Mouse (Mus musculus) forebrain, embryonic 15.5 days (tissue): ENCODE results near the gene Zfp784. TPM values are rescaled to one million over a fixed set of nuclear protein-coding genes. Genes with fewer than 3 reads are reported as not detected.
"Not testable (repeated sequence)": the region's sequence is repeated elsewhere in the genome, so short reads cannot be mapped to it uniquely, and the experiment has no call there.

ENCODE experiments used
- ATAC-seq: fragments of 200-750 bp; cut with Nextera tagmentation; replicated peaks from 2 replicates; pipeline ENCODE4 v1.8.0; 2017; ENCODE audit warnings: mild to moderate bottlenecking, moderate TSS enrichment, moderate library complexity
- H3K27ac ChIP-seq: fragments of 300-500 bp; sonication (generic); replicated peaks from 2 replicates; pipeline ENCODE4 v1.5.1; 2015; ENCODE audit warnings: mild to moderate bottlenecking, inconsistent platforms
- H3K27me3 ChIP-seq: fragments of 300-500 bp; sonication (generic); 2 replicates; pipeline ENCODE4 v1.6.1; 2015; ENCODE audit warnings: inconsistent platforms
- H3K36me3 ChIP-seq: fragments of 300-500 bp; sonication (generic); 2 replicates; pipeline ENCODE4 v1.6.1; 2015; ENCODE audit warnings: mild to moderate bottlenecking, inconsistent platforms
- H3K4me1 ChIP-seq: fragments of 300-500 bp; sonication (generic); 2 replicates; pipeline ENCODE4 v1.6.1; 2015; ENCODE audit warnings: inconsistent platforms
- H3K4me2 ChIP-seq: fragments of 300-500 bp; sonication (generic); replicated peaks from 2 replicates; pipeline ENCODE4 v1.6.1; 2015; ENCODE audit warnings: mild to moderate bottlenecking, inconsistent platforms
- H3K4me3 ChIP-seq: fragments of 300-500 bp; sonication (generic); 2 replicates; pipeline ENCODE4 v1.5.1; 2015; ENCODE audit warnings: mild to moderate bottlenecking, inconsistent platforms
- H3K9ac ChIP-seq: fragments of 300-500 bp; sonication (generic); replicated peaks from 2 replicates; pipeline ENCODE4 v1.6.1; 2015; ENCODE audit warnings: mild to moderate bottlenecking, inconsistent platforms
- H3K9me3 ChIP-seq: fragments of 300-500 bp; sonication (generic); 2 replicates; pipeline ENCODE4 v1.6.1; 2016; ENCODE audit warnings: inconsistent platforms
- WGBS: fragments of 180-500 bp; shearing (Covaris S2); methylation state at CpG from one replicate; pipeline ENCODE4 v1.1.7; 2015; ENCODE audit warnings: mixed read lengths; 5-methylcytosine and 5-hydroxymethylcytosine counted together
- polyA plus RNA-seq: library from polyadenylated mRNA; unstranded; fragments of >200 nt; fragmentation: Nextera tagmentation; extraction: Ambion mirVana; gene quantifications from 2 replicates; pipeline ENCODE4 v1.2.1, GENCODE M21; 2015

Gene Zfp784
- polyA plus RNA-seq: 7.8 and 8.5 TPM in 2 replicates

DNA sequence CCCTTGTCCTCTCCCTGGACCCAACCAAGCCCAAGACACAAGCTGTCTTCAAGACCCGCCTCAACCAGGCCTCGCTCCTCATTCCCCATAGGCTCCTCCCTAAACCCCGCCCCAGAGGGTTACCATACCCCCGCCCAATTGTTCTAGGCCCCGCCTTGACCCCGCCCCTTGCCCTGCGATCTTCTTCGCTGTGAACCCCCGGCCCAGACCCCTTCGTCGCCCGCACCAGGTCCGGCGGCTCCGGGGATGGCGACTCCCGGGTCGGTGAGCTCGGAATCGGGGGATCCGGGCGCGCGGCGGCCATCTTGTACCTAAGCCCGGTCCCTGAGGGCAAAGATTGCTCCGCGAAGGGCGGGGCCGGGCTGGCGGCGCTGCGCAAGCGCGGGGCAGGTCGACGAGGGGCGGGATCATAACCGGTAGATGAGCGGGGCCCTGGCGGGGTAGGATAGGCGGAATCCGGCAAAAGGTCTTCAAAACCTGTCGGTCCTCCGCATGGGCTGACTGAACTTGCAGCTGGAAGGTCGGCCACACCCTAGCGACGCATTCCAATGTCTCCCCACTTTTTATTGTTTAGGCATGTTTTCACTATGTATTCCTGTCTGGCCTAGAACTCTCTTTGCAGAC is at the start of gene Zfp784:
Gene Zfp784, minus strand, starts transcription at position 338 of the 624 bp plus-strand sequence.
- Histone ChIP-seq H3K27me3 (no peaks in the 10 kb centered on the region), H3K4me1 (peaks cover 22% of the 10 kb centered on the region), H3K9ac (peak within 1 kb of the TSS; percentile 87), H3K9me3 (no peaks in the 10 kb centered on the region), H3K4me2 (peak within 1 kb of the TSS; percentile 58), H3K4me3 (peak within 1 kb of the TSS; percentile 96), H3K27ac (peak within 1 kb of the TSS; percentile 98), H3K36me3 (peaks cover 31% of the 10 kb centered on the region)
- WGBS: under 1% methylated on average over 48 of the region's 48 CpGs
- peak; percentile 97 for ATAC-seq

DNA sequence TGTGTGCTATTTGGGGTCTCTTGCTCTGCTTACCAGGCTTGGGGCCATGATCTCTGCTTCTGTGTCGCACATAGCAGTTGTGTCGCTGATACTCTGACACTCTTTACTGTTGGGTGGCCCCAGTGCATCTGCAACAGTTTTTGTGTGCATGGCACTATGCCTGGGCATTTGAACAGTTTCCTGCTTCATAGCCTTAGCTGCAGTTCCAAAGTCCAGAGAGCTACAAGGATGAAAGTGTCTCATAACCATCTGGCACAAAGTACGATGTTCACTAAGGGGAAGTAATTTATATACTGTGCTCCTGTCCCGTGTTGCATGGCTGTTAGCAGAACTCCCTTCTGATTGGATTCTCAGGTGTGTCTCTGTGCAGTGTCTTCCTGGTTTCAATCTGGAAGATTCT is 49.6 kb upstream of the Zfp784 start:
- no peak for ATAC-seq
- H3K4me1 ChIP-seq: peaks cover 8% of the 10 kb centered on the region
- H3K27me3 ChIP-seq: no peaks in the 10 kb centered on the region
- H3K9ac ChIP-seq: no peak overlapping the region
- no peaks in the 10 kb centered on the region for H3K9me3 ChIP-seq
- H3K36me3 ChIP-seq: peaks cover 36% of the 10 kb centered on the region
- no peak overlapping the region for H3K27ac ChIP-seq
- WGBS: 89% methylated on average over 4 of the region's 4 CpGs
- H3K4me2 ChIP-seq: no peak overlapping the region
- H3K4me3 ChIP-seq: no peak overlapping the region

DNA sequence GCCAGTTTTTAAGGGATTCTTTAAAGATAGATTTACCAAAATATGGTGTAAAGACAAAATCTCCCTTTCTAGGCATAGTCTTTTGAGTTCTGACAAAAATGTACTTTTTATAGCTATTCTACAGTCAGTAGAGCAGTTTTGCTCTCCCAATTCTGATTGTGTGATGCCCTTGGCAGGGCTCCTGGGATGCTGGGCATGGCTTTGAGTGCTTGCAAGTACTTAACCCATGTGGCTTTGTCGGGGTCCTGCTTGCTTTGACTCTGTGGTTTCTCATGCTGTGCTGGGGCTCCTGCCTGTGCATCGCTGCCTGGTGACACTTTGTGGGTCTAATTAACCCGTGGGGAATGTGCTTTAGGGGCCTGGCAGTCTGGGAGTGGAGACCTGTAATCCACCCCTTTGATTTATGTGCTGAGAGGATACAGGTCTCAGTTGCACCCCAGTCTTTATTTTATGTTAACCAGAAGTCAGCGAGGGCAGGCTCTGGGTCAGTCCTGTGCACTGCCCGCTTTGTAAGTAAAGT is 48.7 kb upstream of the Zfp784 start:
- Histone ChIP-seq H3K27me3 (no peaks in the 10 kb centered on the region), H3K4me1 (peaks cover 15% of the 10 kb centered on the region), H3K27ac (no peak overlapping the region), H3K36me3 (peaks cover 29% of the 10 kb centered on the region), H3K9ac (no peak overlapping the region), H3K4me3 (no peak overlapping the region), H3K4me2 (no peak overlapping the region), H3K9me3 (no peaks in the 10 kb centered on the region)
- 76% methylated on average over 5 of the region's 5 CpGs for WGBS
- no peak for ATAC-seq

DNA sequence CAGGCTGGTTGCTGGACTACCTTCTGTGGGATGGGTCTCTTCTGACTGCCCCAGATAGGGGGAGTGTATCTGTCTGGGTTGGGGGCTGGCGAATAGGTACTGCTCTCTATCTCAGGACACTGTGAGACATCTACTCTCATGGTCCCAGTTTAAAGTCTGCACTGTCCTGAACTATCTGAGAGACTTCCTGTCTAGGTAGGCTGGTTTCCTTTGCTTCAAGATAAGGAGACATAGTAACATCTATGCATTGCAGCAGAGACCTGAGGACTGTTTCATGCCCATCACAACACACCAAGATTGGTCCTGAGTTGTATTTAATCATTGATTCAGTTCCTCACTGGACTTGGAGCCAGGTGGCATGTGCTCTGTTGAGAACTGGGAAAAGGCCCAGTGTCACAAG is 47.3 kb upstream of the Zfp784 start:
- Histone ChIP-seq H3K9me3 (no peaks in the 10 kb centered on the region), H3K4me3 (no peak overlapping the region), H3K4me2 (no peak overlapping the region), H3K27me3 (no peaks in the 10 kb centered on the region), H3K36me3 (peaks cover 19% of the 10 kb centered on the region), H3K4me1 (peaks cover 29% of the 10 kb centered on the region), H3K27ac (no peak overlapping the region), H3K9ac (no peak overlapping the region)
- 94% methylated on average over 1 of the region's 1 CpGs for WGBS
- no peak for ATAC-seq

DNA sequence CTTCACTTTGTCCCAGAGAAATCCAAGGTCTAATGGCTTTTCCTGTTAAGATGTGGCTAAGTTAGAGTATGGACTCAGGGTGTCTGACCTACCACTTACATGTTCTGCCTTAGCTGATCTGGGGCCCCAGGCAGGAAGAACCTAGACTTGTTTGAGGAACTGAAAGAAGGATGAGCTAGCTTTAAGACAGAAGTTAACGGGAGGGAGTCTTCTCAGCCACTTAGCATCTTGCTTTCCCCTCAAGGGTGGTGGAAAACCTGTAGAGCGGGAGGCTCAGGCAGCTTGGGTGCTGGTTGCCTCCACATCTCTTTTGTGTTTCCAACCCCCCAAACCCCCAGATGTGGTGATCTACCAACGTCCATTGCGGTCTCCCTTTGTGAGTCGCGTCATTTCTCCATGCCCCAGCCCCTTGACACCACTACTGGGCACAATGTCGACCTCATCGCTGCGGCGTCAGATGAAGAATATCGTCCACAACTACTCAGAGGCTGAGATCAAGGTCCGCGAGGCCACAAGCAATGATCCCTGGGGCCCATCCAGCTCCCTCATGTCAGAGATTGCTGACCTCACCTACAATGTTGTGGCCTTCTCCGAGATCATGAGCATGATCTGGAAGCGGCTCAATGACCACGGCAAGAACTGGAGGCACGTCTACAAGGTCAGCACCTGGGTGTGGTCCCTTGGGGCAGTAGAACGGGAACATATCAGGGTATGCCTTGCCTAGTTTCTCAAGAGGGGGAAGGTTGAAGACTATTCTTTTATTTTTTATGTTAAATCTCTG is 45.3 kb upstream of the Zfp784 start:
- Histone ChIP-seq H3K4me3 (no peak overlapping the region), H3K27me3 (no peaks in the 10 kb centered on the region), H3K4me1 (peaks cover 31% of the 10 kb centered on the region), H3K4me2 (no peak overlapping the region), H3K36me3 (peaks cover 24% of the 10 kb centered on the region), H3K9me3 (no peaks in the 10 kb centered on the region), H3K27ac (no peak overlapping the region), H3K9ac (no peak overlapping the region)
- no peak for ATAC-seq
- 95% methylated on average over 18 of the region's 18 CpGs for WGBS

DNA sequence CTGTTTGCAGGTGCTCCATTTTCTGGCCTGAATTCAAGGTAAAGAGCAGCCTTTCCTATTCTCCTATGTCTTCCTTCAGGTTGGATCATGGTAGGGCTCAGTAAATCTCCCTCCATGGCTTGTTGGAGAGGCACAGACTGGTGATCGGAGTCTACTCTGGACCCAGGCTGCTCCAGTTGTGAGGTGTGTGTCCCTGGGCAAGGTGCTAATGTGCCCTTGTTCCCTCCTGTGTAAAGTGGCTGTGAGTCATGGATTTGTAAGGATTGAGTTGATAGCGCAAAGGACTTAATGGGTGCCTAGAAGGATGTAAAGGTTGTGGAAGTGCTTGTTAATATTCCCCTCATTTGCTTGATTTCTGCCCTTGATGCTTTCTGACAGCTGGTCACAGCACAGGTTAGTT is 43.7 kb upstream of the Zfp784 start:
- Histone ChIP-seq H3K9ac (no peak overlapping the region; the same call in 1 of the 2 replicates), H3K27ac (no peak overlapping the region), H3K4me1 (peaks cover 31% of the 10 kb centered on the region), H3K9me3 (no peaks in the 10 kb centered on the region), H3K4me3 (no peak overlapping the region), H3K27me3 (no peaks in the 10 kb centered on the region), H3K4me2 (peak overlapping the region; percentile 64; the same call in 1 of the 2 replicates), H3K36me3 (peaks cover 39% of the 10 kb centered on the region)
- 100% methylated on average over 2 of the region's 2 CpGs for WGBS
- no peak for ATAC-seq

DNA sequence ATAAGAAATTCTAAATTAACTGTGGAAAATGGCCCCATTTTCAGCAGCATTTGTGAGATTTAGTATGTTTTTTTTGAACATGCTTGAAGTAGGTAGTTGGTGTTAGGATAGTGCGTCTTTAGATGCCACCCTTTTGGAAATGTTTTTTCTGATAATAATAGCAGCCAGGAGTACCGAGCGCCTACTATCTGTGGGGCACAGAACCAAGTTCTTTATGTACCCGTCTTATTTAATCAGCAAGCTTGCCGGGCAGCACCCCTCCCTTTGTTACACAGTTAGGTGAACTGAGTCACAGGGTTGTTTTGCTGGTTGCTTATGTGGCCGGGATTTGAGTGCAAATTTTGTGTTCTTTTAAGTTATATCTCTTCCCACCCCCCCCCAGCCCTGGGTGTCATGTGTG is 43.0 kb upstream of the Zfp784 start:
- Histone ChIP-seq H3K27ac (no peak overlapping the region), H3K27me3 (no peaks in the 10 kb centered on the region), H3K36me3 (peaks cover 46% of the 10 kb centered on the region), H3K4me2 (peak overlapping the region; percentile 64), H3K4me1 (peaks cover 31% of the 10 kb centered on the region), H3K9me3 (no peaks in the 10 kb centered on the region), H3K9ac (peak overlapping the region; percentile 96; the same call in 1 of the 2 replicates), H3K4me3 (peak overlapping the region; percentile 98)
- 70% methylated on average over 6 of the region's 6 CpGs for WGBS
- no peak for ATAC-seq

DNA sequence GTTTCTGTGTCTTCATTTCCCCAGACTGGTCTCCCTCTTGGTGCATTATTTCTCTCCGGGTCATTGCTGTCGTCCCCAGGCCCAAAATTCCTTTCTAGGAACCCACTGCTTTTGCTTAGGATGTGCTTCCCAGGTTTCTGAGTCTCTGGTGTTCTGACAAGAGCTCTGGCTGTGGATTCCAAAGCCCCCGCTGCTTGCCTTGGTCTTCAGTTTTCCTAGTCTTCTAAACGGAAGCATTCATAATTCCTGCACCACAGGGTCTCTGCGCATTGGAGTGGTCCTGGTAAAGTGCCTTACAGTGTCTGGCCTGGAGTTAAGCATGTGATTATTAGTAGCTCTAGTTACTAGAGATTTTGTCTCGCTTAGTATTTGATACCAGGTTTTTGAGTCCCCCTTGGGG is 42.6 kb upstream of the Zfp784 start:
- WGBS: 20% methylated on average over 6 of the region's 6 CpGs
- Histone ChIP-seq H3K9ac (peak overlapping the region; percentile 96), H3K4me3 (peak overlapping the region; percentile 98), H3K36me3 (peaks cover 49% of the 10 kb centered on the region), H3K4me2 (peak overlapping the region; percentile 64), H3K27ac (peak overlapping the region; percentile 87), H3K4me1 (peaks cover 31% of the 10 kb centered on the region), H3K27me3 (no peaks in the 10 kb centered on the region), H3K9me3 (no peaks in the 10 kb centered on the region)
- no peak for ATAC-seq

DNA sequence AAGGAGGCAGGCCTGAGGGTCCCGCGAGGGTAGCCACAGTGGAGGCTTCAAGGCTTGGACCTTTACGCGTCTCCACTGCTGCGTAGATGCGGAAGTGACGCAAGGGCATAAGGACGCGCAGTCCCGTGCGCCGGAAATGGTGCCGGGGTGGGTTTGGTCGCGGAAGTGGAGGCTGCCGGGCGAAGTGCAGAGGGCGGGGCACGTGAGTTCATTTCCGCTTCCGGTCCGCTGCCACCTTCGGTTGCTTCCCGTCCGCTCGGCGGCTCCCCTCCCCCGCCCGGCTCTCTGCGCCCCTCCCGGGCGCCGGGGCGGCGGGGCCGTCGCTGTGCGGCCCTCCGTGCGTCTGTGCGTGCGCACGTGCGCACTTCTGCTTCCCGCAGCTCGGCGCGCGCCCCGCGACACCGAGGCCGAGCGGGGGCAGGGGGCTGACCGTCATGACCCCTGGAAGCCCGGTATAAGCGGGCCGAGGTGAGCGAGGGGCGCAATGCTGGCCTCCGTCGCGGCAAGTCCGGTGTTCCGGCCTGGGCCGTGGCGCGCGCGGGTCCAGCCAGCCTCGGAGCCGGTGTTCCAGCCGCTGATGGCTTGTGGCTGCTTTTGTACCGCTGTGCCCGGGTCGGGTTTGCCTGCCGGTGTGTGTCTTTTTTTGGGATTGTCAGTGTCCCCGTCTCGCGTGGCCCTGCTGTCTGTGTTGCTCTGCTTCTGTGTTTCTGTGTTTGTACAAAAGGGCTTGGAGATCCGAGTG is 41.9 kb upstream of the Zfp784 start, which contains the start of gene Epn1:
Gene Epn1, plus strand, starts transcription at position 226 of the 742 bp plus-strand sequence.
- peak; percentile 98 for ATAC-seq
- under 1% methylated on average over 81 of the region's 81 CpGs for WGBS
- no peaks in the 10 kb centered on the region for H3K9me3 ChIP-seq
- peak within 1 kb of the TSS; percentile 87 for H3K27ac ChIP-seq
- H3K9ac ChIP-seq: peak within 1 kb of the TSS; percentile 96
- peak within 1 kb of the TSS; percentile 98 for H3K4me3 ChIP-seq
- peaks cover 50% of the 10 kb centered on the region for H3K36me3 ChIP-seq
- peak within 1 kb of the TSS; percentile 64 for H3K4me2 ChIP-seq
- peaks cover 31% of the 10 kb centered on the region for H3K4me1 ChIP-seq
- H3K27me3 ChIP-seq: no peaks in the 10 kb centered on the region

DNA sequence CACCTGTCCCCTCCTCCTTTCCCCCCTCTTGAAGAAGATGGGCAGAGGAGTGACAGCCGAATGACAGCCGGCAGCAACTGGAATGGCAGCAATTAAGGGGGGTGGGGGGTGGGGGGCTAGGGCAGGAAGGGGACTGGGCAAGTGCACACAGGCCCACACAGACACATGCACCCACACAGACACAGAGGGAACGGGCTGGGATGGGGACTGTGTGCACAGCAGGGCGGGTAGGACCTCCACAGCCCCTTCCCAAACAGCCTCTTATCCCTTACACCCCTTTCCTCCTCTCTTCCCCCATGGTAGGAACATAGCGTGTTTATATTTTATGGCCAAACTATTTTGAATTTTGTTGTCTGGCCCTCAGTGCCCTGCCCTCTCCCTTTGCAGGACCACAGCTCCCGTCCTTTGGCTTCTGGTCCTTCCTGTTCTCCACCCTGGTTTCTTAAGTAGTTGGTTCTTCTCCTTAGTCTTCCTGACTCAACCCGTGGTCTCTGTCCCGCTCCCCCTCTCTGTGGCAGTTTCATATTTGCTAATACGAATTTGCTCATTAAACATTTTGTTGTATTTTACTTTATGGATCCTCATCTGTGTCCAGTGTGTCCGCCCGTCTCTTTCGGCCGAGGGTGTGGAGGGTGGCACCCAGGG is 41.2 kb upstream of the Zfp784 start:
- peaks cover 54% of the 10 kb centered on the region for H3K36me3 ChIP-seq
- 53% methylated on average over 10 of the region's 13 CpGs for WGBS
- peak; percentile 50 for ATAC-seq
- peak overlapping the region; percentile 96; the same call in 1 of the 2 replicates for H3K9ac ChIP-seq
- H3K4me2 ChIP-seq: peak overlapping the region; percentile 64
- H3K9me3 ChIP-seq, H3K27me3 ChIP-seq: not testable (repeated sequence)
- H3K27ac ChIP-seq: peak overlapping the region; percentile 87
- H3K4me1 ChIP-seq: peaks cover 31% of the 10 kb centered on the region
- peak overlapping the region; percentile 98 for H3K4me3 ChIP-seq

DNA sequence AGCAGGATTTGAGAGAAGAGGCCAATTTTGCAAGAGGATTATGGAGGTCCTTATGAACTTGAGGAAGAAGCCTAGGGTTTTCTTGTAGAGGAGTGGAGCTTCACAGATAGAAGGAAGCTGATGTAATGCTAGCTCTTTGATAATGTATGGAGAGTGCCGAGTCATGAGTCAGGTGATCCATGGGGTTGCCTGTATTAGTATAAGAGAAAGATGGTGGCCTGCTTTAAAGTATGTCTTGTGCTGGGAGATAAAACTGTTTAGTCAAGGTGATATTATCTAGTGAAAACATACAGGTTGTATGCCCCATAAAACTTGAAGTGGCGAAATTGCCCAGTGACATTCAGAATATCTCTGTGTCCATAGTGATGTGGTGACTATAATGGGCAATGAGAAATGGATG is 38.7 kb upstream of the Zfp784 start:
- H3K27ac ChIP-seq: no peak overlapping the region
- no peaks in the 10 kb centered on the region for H3K27me3 ChIP-seq
- H3K9me3 ChIP-seq: no peaks in the 10 kb centered on the region
- H3K4me3 ChIP-seq: no peak overlapping the region
- H3K9ac ChIP-seq: no peak overlapping the region
- 93% methylated on average over 2 of the region's 2 CpGs for WGBS
- ATAC-seq: no peak
- H3K4me2 ChIP-seq: no peak overlapping the region
- H3K4me1 ChIP-seq: peaks cover 16% of the 10 kb centered on the region
- H3K36me3 ChIP-seq: peaks cover 67% of the 10 kb centered on the region
